Mouse (Mus musculus) thymus, postnatal 4 days (tissue): ENCODE results near the gene Smurf1.

Experiments used
- DNase-seq: peaks from one replicate; pipeline ENCODE4 v3.0.0; 2021

The Smurf1 gene

GRCm38 (mm10) chr5:144954432-144954831, 11.2 kb downstream of the Smurf1 start:
- no peak for DNase-seq

DNA sequence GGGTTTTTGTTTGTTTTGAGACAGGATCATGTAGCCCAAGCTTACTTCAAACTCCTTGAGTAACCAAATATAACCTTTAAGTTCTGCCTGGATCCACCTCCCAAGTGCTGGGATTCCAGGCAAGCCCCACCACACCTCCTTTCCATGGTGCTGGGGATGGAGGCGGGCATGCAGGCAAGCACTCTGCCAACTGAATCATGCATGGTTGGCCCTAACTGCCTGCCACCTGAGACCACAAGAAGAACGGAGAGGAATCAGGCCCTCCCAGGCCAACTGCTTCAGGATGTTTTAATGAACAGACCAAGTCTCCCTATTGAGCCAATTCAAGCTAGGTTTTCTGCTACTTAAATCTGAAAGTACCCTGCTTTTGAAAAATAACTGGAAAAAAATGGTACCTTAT, 13.1 kb downstream of the Smurf1 start:
- no peak for DNase-seq

- DNase-seq: no peak
These were observed 15.1 kb downstream of the Smurf1 start for GRCm38 (mm10) chr5:144950428-144951051.

- DNase-seq: no peak
These were observed 15.8 kb downstream of the Smurf1 start for GRCm38 (mm10) chr5:144949856-144950255.

- DNase-seq: no peak
These were observed 17.2 kb downstream of the Smurf1 start for GRCm38 (mm10) chr5:144948422-144948821.

DNA sequence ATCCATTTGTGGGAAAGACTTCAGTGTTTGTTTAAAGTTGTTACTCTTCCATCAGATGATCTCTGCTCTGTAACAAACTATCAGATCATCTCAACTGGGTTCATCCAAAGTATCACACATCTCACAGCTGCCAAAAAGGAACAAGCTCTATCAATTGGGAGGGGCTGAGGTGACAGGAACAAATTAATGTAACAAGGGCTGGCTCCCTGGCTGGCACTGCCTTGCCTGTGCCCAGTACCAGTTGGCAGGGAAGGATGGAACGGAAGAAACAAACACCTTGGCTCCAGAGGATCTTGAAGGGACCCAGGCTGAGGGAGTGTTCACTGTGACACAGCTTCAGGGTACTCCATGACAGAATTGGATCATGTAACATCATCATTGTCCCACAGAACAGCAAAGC, 17.6 kb downstream of the Smurf1 start:
- no peak for DNase-seq

GRCm38 (mm10) chr5:144946032-144946431, 19.6 kb downstream of the Smurf1 start:
- no peak for DNase-seq

DNA sequence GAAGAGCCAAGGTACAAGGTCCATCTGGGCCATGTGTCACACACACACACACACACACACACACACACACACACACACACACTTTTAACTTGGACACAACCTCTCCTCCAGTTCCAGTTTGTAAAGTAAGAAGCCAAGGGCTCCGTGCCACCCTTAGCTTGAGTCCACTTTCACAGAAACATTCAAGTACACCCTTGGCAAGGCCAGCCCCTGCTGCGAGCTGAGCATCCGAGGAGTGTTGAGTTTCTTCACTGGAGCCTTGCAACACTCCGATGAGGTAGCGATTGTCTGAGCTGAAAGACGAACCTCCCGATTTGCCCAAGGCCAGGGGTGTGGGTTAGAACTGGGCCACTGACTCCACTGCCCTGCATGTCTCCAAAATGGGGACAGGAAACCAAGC, 20.7 kb downstream of the Smurf1 start:
- DNase-seq: no peak

DNA sequence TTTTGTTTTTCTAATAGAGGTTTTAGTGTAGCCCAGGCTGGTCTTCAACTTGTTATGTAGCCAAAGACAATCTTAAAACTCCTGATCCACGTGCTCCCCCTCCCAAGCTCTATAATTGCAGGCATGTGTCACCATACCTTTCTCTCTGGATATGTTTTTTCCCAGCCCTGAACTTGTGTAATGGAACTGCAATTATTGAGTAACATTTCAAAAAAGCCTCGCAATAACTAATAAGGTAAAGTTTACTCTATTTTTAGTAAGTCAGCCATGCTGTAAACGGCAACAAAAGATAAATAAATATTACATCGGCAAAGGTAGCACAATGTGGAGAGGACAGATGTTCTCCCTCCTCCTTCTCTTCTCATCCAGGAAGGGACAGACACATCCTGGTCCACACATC, 21.3 kb downstream of the Smurf1 start:
- DNase-seq: no peak

DNA sequence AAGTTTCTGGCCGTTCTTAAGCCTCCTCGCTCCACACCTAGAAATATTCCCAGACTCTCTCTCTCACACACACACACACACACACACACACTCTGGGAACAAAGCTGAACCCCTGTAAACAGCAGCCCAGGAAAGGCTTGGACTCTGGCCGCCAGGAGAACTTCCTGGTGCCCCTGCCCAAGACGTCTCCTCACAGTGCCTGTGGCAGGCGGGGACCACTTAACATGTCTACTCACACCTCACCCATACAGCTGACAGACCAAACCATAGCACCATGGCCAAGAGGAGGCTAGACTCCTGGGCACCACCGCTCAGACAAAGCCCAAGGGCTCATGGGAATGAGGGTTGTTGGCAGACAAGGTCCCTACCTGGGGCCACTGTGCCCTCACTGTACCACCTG, 22.3 kb downstream of the Smurf1 start:
- DNase-seq: no peak

DNA sequence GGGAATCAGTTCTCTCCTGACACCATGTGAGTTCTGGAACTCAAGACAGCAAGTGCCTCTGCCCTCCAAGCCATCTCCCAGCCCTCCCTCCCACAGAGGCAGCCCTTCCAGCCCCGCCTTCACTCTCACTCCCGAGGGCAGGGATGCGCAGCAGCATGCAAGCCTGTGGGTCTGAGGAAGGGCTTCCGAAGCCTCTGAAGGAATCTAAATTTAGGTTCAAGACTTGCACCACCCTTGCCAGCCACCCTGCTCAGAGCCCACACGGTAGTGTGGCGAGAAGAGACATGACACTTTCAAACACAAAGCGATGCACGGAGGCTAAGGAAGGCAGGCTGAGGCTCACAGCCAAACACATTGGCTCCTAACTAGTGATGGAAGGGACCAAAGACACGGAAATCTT, 23.2 kb downstream of the Smurf1 start:
- DNase-seq: peak; percentile 18

DNA sequence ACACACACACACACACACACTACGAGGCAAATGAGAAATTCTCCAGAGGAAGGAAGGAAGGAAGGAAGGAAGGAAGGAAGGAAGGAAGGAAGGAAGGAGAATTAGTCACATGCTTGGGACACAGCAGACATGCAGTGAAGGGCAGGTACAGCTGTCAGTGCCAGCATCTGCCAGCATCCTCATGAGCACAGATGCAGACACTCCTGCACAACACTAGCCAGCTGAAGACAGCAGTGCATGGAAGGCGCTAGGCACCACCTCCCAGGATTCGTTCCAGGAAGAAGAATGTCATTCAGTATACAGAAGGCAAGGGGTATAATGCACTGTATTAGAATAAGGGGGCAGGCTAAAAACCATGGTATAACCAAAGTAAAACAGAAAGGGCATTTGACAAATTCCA, 24.7 kb downstream of the Smurf1 start:
- no peak for DNase-seq

DNA sequence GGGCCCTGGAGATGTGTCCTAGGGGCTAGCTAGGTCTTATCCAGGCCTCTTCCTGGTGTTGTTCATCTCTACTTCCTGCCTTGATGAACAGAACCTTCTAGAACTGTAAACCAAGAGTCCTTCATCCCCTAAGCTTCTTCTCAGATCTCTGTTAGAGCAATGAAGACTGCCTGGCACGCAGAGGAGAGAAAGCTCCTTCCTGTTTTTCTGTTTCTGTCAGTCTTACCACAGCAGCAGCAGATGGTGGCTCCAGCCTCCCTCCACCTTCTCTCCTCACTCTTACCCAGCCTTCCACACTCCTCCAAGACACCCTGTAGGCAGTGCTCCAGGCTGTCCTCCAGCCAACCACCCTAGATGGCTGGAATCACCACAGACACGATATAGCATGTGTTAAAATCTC, 28.3 kb downstream of the Smurf1 start:
- DNase-seq: peak; percentile 24

GRCm38 (mm10) chr5:144933486-144933885, 32.2 kb downstream of the Smurf1 start:
- DNase-seq: no peak

DNA sequence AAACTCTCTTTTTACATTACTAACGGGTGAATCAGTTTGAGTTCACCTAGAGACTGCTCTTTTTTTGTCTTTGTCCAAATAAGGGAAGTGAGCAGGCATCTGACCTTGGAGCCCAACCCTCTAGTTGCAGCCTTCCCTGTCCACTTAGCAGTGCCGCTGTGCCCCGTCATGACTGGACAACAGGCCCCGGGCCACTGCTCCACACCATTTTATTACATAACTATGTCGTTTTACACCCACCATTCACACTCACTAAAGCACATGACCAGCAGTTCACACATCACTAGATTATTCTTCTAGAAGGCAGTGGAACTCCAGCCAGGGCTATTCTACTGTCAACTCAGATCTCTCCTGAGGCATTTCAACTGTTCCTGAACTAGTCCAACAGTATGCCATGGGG, 33.8 kb downstream of the Smurf1 start:
- DNase-seq: no peak

DNA sequence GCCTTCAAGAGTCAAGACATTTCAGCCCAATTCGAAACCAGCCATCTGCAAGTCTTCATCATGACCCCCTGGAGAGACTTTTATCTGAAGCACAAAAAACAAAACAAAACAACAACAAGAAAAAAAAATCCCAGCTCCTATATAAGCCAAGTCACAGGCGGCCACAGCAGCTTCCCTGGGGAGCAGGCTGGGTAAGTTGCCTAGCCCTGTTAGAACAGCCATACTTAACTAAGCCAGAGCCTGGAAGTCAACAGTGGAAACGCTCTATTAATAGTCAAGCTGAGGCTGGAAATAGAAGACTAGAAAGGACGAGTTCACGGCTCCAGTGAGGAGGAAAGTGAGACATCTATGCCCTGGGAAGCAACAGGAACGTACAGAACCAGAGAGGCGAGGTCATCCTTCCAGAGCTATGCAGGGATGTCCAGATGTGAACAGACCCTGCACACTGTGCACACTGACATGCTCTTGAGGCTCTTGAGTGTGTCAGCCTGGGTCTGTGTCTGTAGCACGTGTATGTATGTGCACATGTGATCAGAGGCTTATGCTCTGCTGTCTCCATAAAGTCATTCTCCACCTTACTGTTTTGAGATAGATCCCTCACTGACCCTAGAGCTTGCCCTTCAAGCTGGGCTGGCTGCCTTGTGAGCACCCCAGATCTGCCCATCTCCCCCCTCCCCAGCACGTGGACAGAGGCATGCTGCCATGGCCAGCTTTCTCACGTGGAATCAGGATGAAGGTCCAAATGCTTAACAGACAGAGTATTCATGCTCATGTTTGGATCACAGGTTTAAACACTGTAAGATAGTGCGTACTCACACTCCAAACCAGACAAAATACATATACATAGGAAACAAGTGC, 36.6 kb downstream of the Smurf1 start:
- DNase-seq: no peak

DNA sequence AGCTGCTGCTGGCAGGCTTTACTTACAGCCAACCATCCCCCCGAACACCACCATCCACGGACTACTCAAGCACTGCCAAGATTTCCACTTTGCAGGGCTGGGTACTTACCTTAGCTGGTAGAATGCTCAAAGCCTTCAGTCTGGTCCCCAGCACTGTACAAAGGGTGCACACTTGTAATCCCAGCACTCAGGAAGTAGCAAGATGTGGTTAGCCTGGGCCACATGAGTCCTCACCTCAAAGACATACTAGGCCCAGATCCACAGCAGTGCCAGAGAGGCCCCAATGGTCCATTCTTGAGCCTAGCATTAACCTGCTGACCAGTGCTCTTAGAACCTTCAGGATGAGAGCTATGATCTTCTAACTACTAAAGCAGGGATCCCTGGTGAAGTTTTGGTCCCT, 39.4 kb downstream of the Smurf1 start:
- no peak for DNase-seq

DNA sequence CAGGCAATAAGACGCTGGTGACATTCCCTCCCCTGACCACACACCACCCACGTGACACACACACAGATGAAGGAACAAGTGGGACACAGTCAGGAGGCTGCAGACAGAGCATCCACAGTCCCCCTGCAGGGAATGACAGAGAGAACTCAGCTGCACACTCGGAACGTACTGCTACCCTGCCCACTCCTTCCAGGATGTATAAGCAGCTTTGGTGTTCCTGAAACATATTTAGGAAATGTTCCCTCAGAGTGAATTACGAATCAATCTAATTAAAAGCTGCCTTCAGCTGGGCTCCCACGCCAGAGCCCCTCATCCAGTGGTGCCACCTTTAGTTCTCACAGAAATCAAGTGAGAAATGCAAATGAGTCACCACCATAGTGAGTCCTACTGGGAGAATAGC, 42.3 kb downstream of the Smurf1 start:
- no peak for DNase-seq

DNA sequence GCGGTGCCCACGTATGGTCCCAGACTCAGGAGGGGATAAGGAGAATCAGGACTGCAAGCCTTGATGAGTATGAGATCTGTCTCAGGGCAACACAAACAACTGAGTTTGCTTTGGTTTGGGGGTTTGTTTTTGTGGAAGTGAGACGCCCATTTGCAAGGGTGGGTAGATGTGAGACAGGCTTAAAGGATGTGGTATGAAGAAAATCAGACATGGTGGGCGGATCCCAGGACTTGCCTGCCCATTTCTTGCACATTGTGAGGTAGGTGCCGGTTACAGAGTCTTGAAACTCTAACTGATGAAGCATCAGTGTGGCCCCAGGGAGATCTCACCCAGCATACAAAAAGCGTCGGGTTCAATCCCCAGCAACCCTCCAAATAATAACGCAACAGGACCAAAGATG, 45.9 kb downstream of the Smurf1 start:
- no peak for DNase-seq

GRCm38 (mm10) chr5:144919194-144919593, 46.5 kb downstream of the Smurf1 start:
- DNase-seq: no peak

GRCm38 (mm10) chr5:144918204-144918603, 47.4 kb downstream of the Smurf1 start:
- DNase-seq: no peak

- DNase-seq: no peak
These were observed 48.5 kb downstream of the Smurf1 start for GRCm38 (mm10) chr5:144917172-144917571.

GRCm38 (mm10) chr5:144915828-144916227, 49.8 kb downstream of the Smurf1 start:
- DNase-seq: no peak

DNA sequence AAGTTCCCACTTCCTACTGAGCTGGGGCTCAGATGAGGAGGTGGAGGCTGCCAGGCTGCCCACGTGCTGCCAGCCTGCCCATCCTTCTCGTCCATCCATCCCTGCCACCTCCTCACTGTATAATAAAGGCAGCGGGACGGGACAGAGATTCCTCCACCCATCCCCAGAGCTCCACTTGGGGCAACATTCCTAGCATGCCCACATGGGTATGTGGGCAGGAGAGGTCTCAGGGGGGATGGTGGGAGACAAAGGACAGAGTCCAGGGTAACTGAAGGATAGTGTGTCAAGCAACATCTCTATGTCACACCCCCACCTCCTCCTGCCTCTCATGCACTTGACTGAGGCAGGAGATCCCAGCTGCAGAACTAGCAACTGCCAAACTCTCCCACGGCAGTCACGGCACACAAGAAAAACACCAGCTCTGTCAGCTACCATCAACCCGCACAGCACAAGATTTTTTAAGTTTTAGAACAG, 51.2 kb downstream of the Smurf1 start:
- no peak for DNase-seq

DNA sequence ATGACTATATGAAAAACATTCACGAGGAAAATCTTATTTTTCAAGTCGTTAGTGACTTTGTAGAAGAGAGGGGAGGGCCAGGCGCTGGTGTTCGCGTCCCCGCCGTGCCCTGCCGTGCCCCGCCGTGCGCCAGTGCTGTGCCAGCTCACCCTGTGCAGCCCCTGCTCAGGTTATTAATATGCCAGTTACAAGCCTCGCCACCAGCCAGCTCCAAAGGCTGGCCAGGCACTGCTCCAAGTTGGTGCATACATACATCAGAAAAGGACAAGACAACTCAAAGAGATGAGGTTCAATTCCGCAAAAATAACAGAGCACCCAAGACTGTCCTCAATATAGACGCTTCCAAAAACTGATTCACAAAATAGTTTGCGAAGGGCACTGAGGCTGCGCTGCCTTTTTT, 51.7 kb downstream of the Smurf1 start:
- no peak for DNase-seq
